Mouse (Mus musculus) cortical plate, adult 2 months (tissue): Measurements from ENCODE around the gene Stat5b. TPM values are rescaled to one million over a fixed set of nuclear protein-coding genes. Genes with fewer than 3 reads are reported as not detected.

Experiments used
- H3K27ac ChIP-seq: fragments of 200-500 bp; 2 replicates; pipeline ENCODE4 v1.5.1; 2012; ENCODE audit warnings: low read length, control low read depth, inconsistent platforms; ENCODE audit not compliant: insufficient read depth
- H3K4me1 ChIP-seq: fragments of 200-500 bp; 2 replicates; pipeline ENCODE4 v1.6.1; 2011; ENCODE audit warnings: low read length; ENCODE audit not compliant: control insufficient read depth, insufficient read depth
- H3K4me3 ChIP-seq: fragments of 200-500 bp; 2 replicates; pipeline ENCODE4 v1.5.1; 2011; ENCODE audit warnings: mild to moderate bottlenecking, low read length, control low read depth; ENCODE audit not compliant: insufficient read depth
- CTCF ChIP-seq: fragments of 200-500 bp; IDR thresholded peaks from 2 replicates; pipeline ENCODE4 v1.5.1; 2011; ENCODE audit warnings: mild to moderate bottlenecking, control low read depth, low read length; ENCODE audit not compliant: insufficient read depth; ENCODE audit errors: extremely low read depth
- POLR2A ChIP-seq: fragments of 200-500 bp; IDR thresholded peaks from 2 replicates; pipeline ENCODE4 v1.6.1; 2011; ENCODE audit warnings: mild to moderate bottlenecking, low read length, control low read depth; ENCODE audit not compliant: insufficient read depth; ENCODE audit errors: extremely low read depth
- polyA plus RNA-seq: library from polyadenylated mRNA; depleted of rRNA; stranded (reverse); fragments of >200 nt; gene quantifications from 2 replicates; pipeline ENCODE4 v1.2.3, GENCODE M21; 2012

The Stat5b gene
- polyA plus RNA-seq, 1 experiment = 19.7 TPM

- no peaks in the 10 kb centered on the region for H3K4me1 ChIP-seq
- no peak overlapping the region for H3K4me3 ChIP-seq
- TF ChIP-seq CTCF (no peak), POLR2A (no peak)
- H3K27ac ChIP-seq = no peak overlapping the region
These were observed 19.9 kb upstream of the Stat5b start for GRCm38 (mm10) chr11:100870256-100870967.

- TF ChIP-seq POLR2A (no peak), CTCF (no peak)
- Histone ChIP-seq H3K27ac (no peak overlapping the region), H3K4me3 (no peak overlapping the region), H3K4me1 (no peaks in the 10 kb centered on the region)
These were observed 15.1 kb upstream of the Stat5b start for GRCm38 (mm10) chr11:100865618-100866017.

- Histone ChIP-seq H3K27ac (no peak overlapping the region), H3K4me1 (no peaks in the 10 kb centered on the region), H3K4me3 (no peak overlapping the region)
- TF ChIP-seq POLR2A (no peak), CTCF (no peak)
These were observed 12.6 kb upstream of the Stat5b start for GRCm38 (mm10) chr11:100863141-100863540.

- H3K4me3 ChIP-seq = no peak overlapping the region
- no peaks in the 10 kb centered on the region for H3K4me1 ChIP-seq
- no peak overlapping the region for H3K27ac ChIP-seq
- TF ChIP-seq CTCF (no peak), POLR2A (no peak)
These were observed 11.3 kb upstream of the Stat5b start for GRCm38 (mm10) chr11:100861836-100862235.

- Histone ChIP-seq H3K4me1 (no peaks in the 10 kb centered on the region), H3K27ac (no peak overlapping the region), H3K4me3 (no peak overlapping the region)
- TF ChIP-seq CTCF = no peak
- TF ChIP-seq POLR2A = no peak
These were observed 10.8 kb upstream of the Stat5b start for GRCm38 (mm10) chr11:100861335-100861734.

GRCm38 (mm10) chr11:100860198-100861048 is 9.9 kb upstream of the Stat5b start:
- no peaks in the 10 kb centered on the region for H3K4me1 ChIP-seq
- no peak overlapping the region for H3K27ac ChIP-seq
- H3K4me3 ChIP-seq = peak overlapping the region; percentile 36
- TF ChIP-seq CTCF (no peak), POLR2A (no peak)

GRCm38 (mm10) chr11:100859579-100860075 is 9.1 kb upstream of the Stat5b start:
- H3K27ac ChIP-seq = no peak overlapping the region
- TF ChIP-seq POLR2A (no peak), CTCF (no peak)
- H3K4me1 ChIP-seq = no peaks in the 10 kb centered on the region
- H3K4me3 ChIP-seq = peak overlapping the region; percentile 36; the same call in 1 of the 2 replicates

GRCm38 (mm10) chr11:100858935-100859578 is 8.5 kb upstream of the Stat5b start, which contains the start of gene Stat5a:
Gene Stat5a, plus strand, starts transcription at chr11:100859351.
- peak within 1 kb of the TSS; percentile 36 for H3K4me3 ChIP-seq
- no peak within 1 kb of the TSS for H3K27ac ChIP-seq
- H3K4me1 ChIP-seq = no peaks in the 10 kb centered on the region
- TF ChIP-seq CTCF = no peak
- no peak for TF ChIP-seq POLR2A

GRCm38 (mm10) chr11:100857960-100858359 is 7.4 kb upstream of the Stat5b start:
- no peak overlapping the region for H3K4me3 ChIP-seq
- H3K27ac ChIP-seq = no peak overlapping the region
- TF ChIP-seq POLR2A = no peak
- no peak for TF ChIP-seq CTCF
- H3K4me1 ChIP-seq = no peaks in the 10 kb centered on the region

- Histone ChIP-seq H3K4me1 (no peaks in the 10 kb centered on the region), H3K27ac (no peak overlapping the region), H3K4me3 (no peak overlapping the region)
- TF ChIP-seq POLR2A (no peak), CTCF (no peak)
These were observed 4.7 kb upstream of the Stat5b start for GRCm38 (mm10) chr11:100855178-100855577.
